Mouse (Mus musculus): Measurements from ENCODE around the gene Bbs7. TPM values are rescaled to one million over a fixed set of nuclear protein-coding genes. Genes with fewer than 3 reads are reported as not detected.
"Not testable (repeated sequence)": the region's sequence is repeated elsewhere in the genome, so short reads cannot be mapped to it uniquely, and the experiment has no call there.

Bbs7 gene
- 23.7 and 25.4 TPM in 2 replicates for polyA plus RNA-seq (2015; fragmentation: Nextera tagmentation; extraction: Ambion mirVana)

- H3K4me1 ChIP-seq (ENCODE audit: control insufficient read depth, insufficient read depth, low read depth, low read length): peaks cover 7% of the 10 kb centered on the region
These were observed at the start of gene Bbs7 for GRCm38 (mm10) chr3:36613202-36613907. Gene Bbs7, minus strand, starts transcription at chr3:36613477.

GRCm38 (mm10) chr3:36645245-36645559 lies 31.9 kb upstream of the Bbs7 start:
- ATAC-seq: not testable (repeated sequence)

More at GRCm38 (mm10) chr3:36613202-36613907, at the start of gene Bbs7:
- ATAC-seq: peak; percentile 100
- Histone ChIP-seq H3K9ac (ENCODE audit: low read depth, low read length) (peak within 1 kb of the TSS; percentile 95), H3K9me3 (ENCODE audit: control insufficient read depth, low read length) (no peaks in the 10 kb centered on the region), H3K36me3 (ENCODE audit: control insufficient read depth, insufficient read depth, low read length) (no peaks in the 10 kb centered on the region; the same call in 1 of the 2 replicates), H3K27me3 (replicated peaks; ENCODE audit: control insufficient read depth, insufficient read depth, low read length) (no peaks in the 10 kb centered on the region), H3K27ac (ENCODE audit: low read depth, low read length) (peak within 1 kb of the TSS; percentile 84), H3K4me2 (ENCODE audit: low read length) (peak within 1 kb of the TSS; percentile 73), H3K4me3 (ENCODE audit: low read length) (peak within 1 kb of the TSS; percentile 86)
- 2% methylated on average over 33 of the region's 38 CpGs for WGBS

GRCm38 (mm10) chr3:36644554-36645244 lies 31.4 kb upstream of the Bbs7 start:
- H3K9ac ChIP-seq (ENCODE audit: low read depth, low read length): no peak overlapping the region
- no peaks in the 10 kb centered on the region; the same call in 1 of the 2 replicates for H3K36me3 ChIP-seq (ENCODE audit: control insufficient read depth, insufficient read depth, low read length)
- H3K4me3 ChIP-seq (ENCODE audit: low read length): no peak overlapping the region
- ATAC-seq: no peak
- no peak overlapping the region for H3K4me2 ChIP-seq (ENCODE audit: low read length)
- H3K27me3 ChIP-seq (replicated peaks; ENCODE audit: control insufficient read depth, insufficient read depth, low read length): no peaks in the 10 kb centered on the region
- no peaks in the 10 kb centered on the region for H3K9me3 ChIP-seq (ENCODE audit: control insufficient read depth, low read length)
- 87% methylated on average over 3 of the region's 3 CpGs for WGBS
- no peak overlapping the region for H3K27ac ChIP-seq (ENCODE audit: low read depth, low read length)
- H3K4me1 ChIP-seq (ENCODE audit: control insufficient read depth, insufficient read depth, low read depth, low read length): no peaks in the 10 kb centered on the region

More at GRCm38 (mm10) chr3:36645245-36645559, 31.9 kb upstream of the Bbs7 start:
- H3K36me3 ChIP-seq (ENCODE audit: control insufficient read depth, insufficient read depth, low read length); H3K27ac ChIP-seq (ENCODE audit: low read depth, low read length); H3K4me3 ChIP-seq (ENCODE audit: low read length); H3K9me3 ChIP-seq (ENCODE audit: control insufficient read depth, low read length); H3K9ac ChIP-seq (ENCODE audit: low read depth, low read length); H3K27me3 ChIP-seq (replicated peaks; ENCODE audit: control insufficient read depth, insufficient read depth, low read length); H3K4me1 ChIP-seq (ENCODE audit: control insufficient read depth, insufficient read depth, low read depth, low read length); H3K4me2 ChIP-seq (ENCODE audit: low read length): not testable (repeated sequence)

GRCm38 (mm10) chr3:36643354-36643753 lies 30.1 kb upstream of the Bbs7 start:
- no peak for ATAC-seq
- no peaks in the 10 kb centered on the region for H3K9me3 ChIP-seq (ENCODE audit: control insufficient read depth, low read length)
- no peaks in the 10 kb centered on the region for H3K27me3 ChIP-seq (replicated peaks; ENCODE audit: control insufficient read depth, insufficient read depth, low read length)
- no peaks in the 10 kb centered on the region; the same call in 1 of the 2 replicates for H3K36me3 ChIP-seq (ENCODE audit: control insufficient read depth, insufficient read depth, low read length)
- no peak overlapping the region for H3K9ac ChIP-seq (ENCODE audit: low read depth, low read length)
- H3K4me2 ChIP-seq (ENCODE audit: low read length): no peak overlapping the region
- WGBS: 83% methylated on average over 3 of the region's 3 CpGs
- no peak overlapping the region for H3K4me3 ChIP-seq (ENCODE audit: low read length)
- no peaks in the 10 kb centered on the region for H3K4me1 ChIP-seq (ENCODE audit: control insufficient read depth, insufficient read depth, low read depth, low read length)
- no peak overlapping the region for H3K27ac ChIP-seq (ENCODE audit: low read depth, low read length)

- H3K9ac ChIP-seq (ENCODE audit: low read depth, low read length): no peak overlapping the region
- H3K4me3 ChIP-seq (ENCODE audit: low read length): no peak overlapping the region
- no peaks in the 10 kb centered on the region for H3K9me3 ChIP-seq (ENCODE audit: control insufficient read depth, low read length)
- no peaks in the 10 kb centered on the region for H3K27me3 ChIP-seq (replicated peaks; ENCODE audit: control insufficient read depth, insufficient read depth, low read length)
- H3K4me2 ChIP-seq (ENCODE audit: low read length): no peak overlapping the region
- WGBS: 77% methylated on average over 13 of the region's 13 CpGs
- no peak for ATAC-seq
- no peaks in the 10 kb centered on the region; the same call in 1 of the 2 replicates for H3K36me3 ChIP-seq (ENCODE audit: control insufficient read depth, insufficient read depth, low read length)
- H3K4me1 ChIP-seq (ENCODE audit: control insufficient read depth, insufficient read depth, low read depth, low read length): no peaks in the 10 kb centered on the region
- no peak overlapping the region for H3K27ac ChIP-seq (ENCODE audit: low read depth, low read length)
These were observed 29.5 kb upstream of the Bbs7 start for GRCm38 (mm10) chr3:36642736-36643135.

- 67% methylated on average over 2 of the region's 2 CpGs for WGBS
These were observed 27.5 kb upstream of the Bbs7 start for GRCm38 (mm10) chr3:36640787-36641186.

GRCm38 (mm10) chr3:36635449-36635848 lies 22.2 kb upstream of the Bbs7 start:
- Histone ChIP-seq H3K9me3 (ENCODE audit: control insufficient read depth, low read length) (no peaks in the 10 kb centered on the region), H3K4me1 (ENCODE audit: control insufficient read depth, insufficient read depth, low read depth, low read length) (no peaks in the 10 kb centered on the region), H3K27ac (ENCODE audit: low read depth, low read length) (no peak overlapping the region), H3K36me3 (ENCODE audit: control insufficient read depth, insufficient read depth, low read length) (no peaks in the 10 kb centered on the region), H3K9ac (ENCODE audit: low read depth, low read length) (no peak overlapping the region), H3K27me3 (replicated peaks; ENCODE audit: control insufficient read depth, insufficient read depth, low read length) (no peaks in the 10 kb centered on the region), H3K4me3 (ENCODE audit: low read length) (no peak overlapping the region), H3K4me2 (ENCODE audit: low read length) (no peak overlapping the region)
- WGBS: 17% methylated on average over 4 of the region's 4 CpGs
- ATAC-seq: peak; percentile 83

More at GRCm38 (mm10) chr3:36640787-36641186, 27.5 kb upstream of the Bbs7 start:
- Histone ChIP-seq H3K4me1 (ENCODE audit: control insufficient read depth, insufficient read depth, low read depth, low read length) (no peaks in the 10 kb centered on the region), H3K9me3 (ENCODE audit: control insufficient read depth, low read length) (no peaks in the 10 kb centered on the region), H3K27me3 (replicated peaks; ENCODE audit: control insufficient read depth, insufficient read depth, low read length) (no peaks in the 10 kb centered on the region), H3K9ac (ENCODE audit: low read depth, low read length) (no peak overlapping the region), H3K27ac (ENCODE audit: low read depth, low read length) (no peak overlapping the region), H3K4me2 (ENCODE audit: low read length) (no peak overlapping the region), H3K36me3 (ENCODE audit: control insufficient read depth, insufficient read depth, low read length) (no peaks in the 10 kb centered on the region; the same call in 1 of the 2 replicates), H3K4me3 (ENCODE audit: low read length) (no peak overlapping the region)
- ATAC-seq: no peak

- no peak for ATAC-seq
- Histone ChIP-seq H3K4me1 (ENCODE audit: control insufficient read depth, insufficient read depth, low read depth, low read length) (no peaks in the 10 kb centered on the region), H3K4me2 (ENCODE audit: low read length) (no peak overlapping the region), H3K9me3 (ENCODE audit: control insufficient read depth, low read length) (no peaks in the 10 kb centered on the region), H3K9ac (ENCODE audit: low read depth, low read length) (no peak overlapping the region), H3K27ac (ENCODE audit: low read depth, low read length) (no peak overlapping the region), H3K27me3 (replicated peaks; ENCODE audit: control insufficient read depth, insufficient read depth, low read length) (no peaks in the 10 kb centered on the region), H3K36me3 (ENCODE audit: control insufficient read depth, insufficient read depth, low read length) (no peaks in the 10 kb centered on the region), H3K4me3 (ENCODE audit: low read length) (no peak overlapping the region)
- 79% methylated on average over 2 of the region's 2 CpGs for WGBS
These were observed 13.5 kb upstream of the Bbs7 start for GRCm38 (mm10) chr3:36626803-36627202.

- Histone ChIP-seq H3K9me3 (ENCODE audit: control insufficient read depth, low read length) (no peaks in the 10 kb centered on the region), H3K27me3 (replicated peaks; ENCODE audit: control insufficient read depth, insufficient read depth, low read length) (no peaks in the 10 kb centered on the region), H3K27ac (ENCODE audit: low read depth, low read length) (no peak overlapping the region), H3K9ac (ENCODE audit: low read depth, low read length) (no peak overlapping the region), H3K4me3 (ENCODE audit: low read length) (no peak overlapping the region), H3K4me1 (ENCODE audit: control insufficient read depth, insufficient read depth, low read depth, low read length) (peaks cover 3% of the 10 kb centered on the region), H3K4me2 (ENCODE audit: low read length) (no peak overlapping the region), H3K36me3 (ENCODE audit: control insufficient read depth, insufficient read depth, low read length) (no peaks in the 10 kb centered on the region)
- WGBS: 82% methylated on average over 7 of the region's 7 CpGs
- no peak for ATAC-seq
These were observed 4.9 kb upstream of the Bbs7 start for GRCm38 (mm10) chr3:36618181-36618580.

All from hindbrain, embryonic 16.5 days (tissue).